Mouse (Mus musculus): ENCODE results near the gene Alcam. TPM values are rescaled to one million over a fixed set of nuclear protein-coding genes. Genes with fewer than 3 reads are reported as not detected.

Alcam gene
- polyA plus RNA-seq, 1 experiment from 2014 or later, result 52.5 TPM

DNA sequence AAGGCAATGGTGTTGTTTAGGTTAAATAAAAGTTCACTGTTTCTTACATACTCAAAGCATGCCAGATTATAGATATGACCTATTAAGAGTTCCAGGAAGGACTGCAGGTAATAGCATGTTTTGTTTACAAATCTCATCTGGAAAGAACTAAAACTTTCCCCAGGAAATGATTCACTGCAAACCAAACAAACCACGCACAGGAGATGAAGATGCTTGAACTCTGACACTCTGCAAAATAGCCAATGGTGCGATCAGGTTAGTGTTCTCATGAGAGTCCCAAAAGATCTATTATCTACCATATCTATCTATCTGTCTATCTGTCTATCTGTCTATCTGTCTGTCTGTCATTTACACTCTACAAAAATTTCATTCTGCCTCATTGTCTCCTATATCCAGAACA lies 124.5 kb downstream of the Alcam start:
- H3K9me3 ChIP-seq (ENCODE audit: control insufficient read depth, low read length), result no peaks in the 10 kb centered on the region
- WGBS, result 86% methylated on average over 2 of the region's 2 CpGs
- H3K27me3 ChIP-seq (ENCODE audit: control insufficient read depth, insufficient read depth, low read length), result no peaks in the 10 kb centered on the region
- H3K4me2 ChIP-seq (ENCODE audit: low read depth, low read length, severe bottlenecking), result no peak overlapping the region
- H3K36me3 ChIP-seq (ENCODE audit: control insufficient read depth, insufficient read depth, low read length), result no peaks in the 10 kb centered on the region
- DNase-seq (ENCODE audit: low spot score), result no peak
- no peak overlapping the region for H3K4me3 ChIP-seq (ENCODE audit: low read depth, low read length)
- no peak overlapping the region for H3K27ac ChIP-seq (ENCODE audit: low read depth, low read length)
- H3K4me1 ChIP-seq (replicated peaks; ENCODE audit: control insufficient read depth, insufficient read depth, low read length), result no peaks in the 10 kb centered on the region
- ATAC-seq (replicated peaks; ENCODE audit: low FRiP score), result no peak
- no peak overlapping the region for H3K9ac ChIP-seq (ENCODE audit: low read length)

DNA sequence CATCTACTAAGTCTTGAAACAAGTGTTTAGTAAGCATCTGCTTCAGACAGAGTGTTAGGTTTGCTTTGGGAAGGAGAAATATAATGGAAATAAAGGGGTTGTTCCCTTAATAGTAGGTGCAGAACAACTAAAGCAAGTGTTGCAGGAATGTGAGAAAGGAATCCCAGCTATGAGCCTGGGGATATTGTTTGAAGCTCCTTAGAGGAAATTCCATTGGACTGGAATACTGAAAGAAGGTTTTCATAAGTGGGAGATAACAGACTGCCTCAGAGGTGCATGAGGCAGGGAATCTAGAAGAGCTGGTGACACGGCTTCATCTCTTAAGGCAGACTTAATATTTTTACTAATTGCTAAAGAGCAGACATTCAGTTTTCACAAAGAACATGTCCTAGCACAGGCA lies 134.6 kb downstream of the Alcam start:
- no peaks in the 10 kb centered on the region for H3K9me3 ChIP-seq (ENCODE audit: control insufficient read depth, low read length)
- no peak overlapping the region for H3K4me2 ChIP-seq (ENCODE audit: low read depth, low read length, severe bottlenecking)
- DNase-seq (ENCODE audit: low spot score), result no peak
- no peaks in the 10 kb centered on the region for H3K27me3 ChIP-seq (ENCODE audit: control insufficient read depth, insufficient read depth, low read length)
- no peak overlapping the region for H3K4me3 ChIP-seq (ENCODE audit: low read depth, low read length)
- H3K36me3 ChIP-seq (ENCODE audit: control insufficient read depth, insufficient read depth, low read length), result no peaks in the 10 kb centered on the region
- WGBS, result 48% methylated on average over 1 of the region's 1 CpGs
- H3K4me1 ChIP-seq (replicated peaks; ENCODE audit: control insufficient read depth, insufficient read depth, low read length), result no peaks in the 10 kb centered on the region
- no peak overlapping the region for H3K9ac ChIP-seq (ENCODE audit: low read length)
- ATAC-seq (replicated peaks; ENCODE audit: low FRiP score), result no peak
- H3K27ac ChIP-seq (ENCODE audit: low read depth, low read length), result no peak overlapping the region

DNA sequence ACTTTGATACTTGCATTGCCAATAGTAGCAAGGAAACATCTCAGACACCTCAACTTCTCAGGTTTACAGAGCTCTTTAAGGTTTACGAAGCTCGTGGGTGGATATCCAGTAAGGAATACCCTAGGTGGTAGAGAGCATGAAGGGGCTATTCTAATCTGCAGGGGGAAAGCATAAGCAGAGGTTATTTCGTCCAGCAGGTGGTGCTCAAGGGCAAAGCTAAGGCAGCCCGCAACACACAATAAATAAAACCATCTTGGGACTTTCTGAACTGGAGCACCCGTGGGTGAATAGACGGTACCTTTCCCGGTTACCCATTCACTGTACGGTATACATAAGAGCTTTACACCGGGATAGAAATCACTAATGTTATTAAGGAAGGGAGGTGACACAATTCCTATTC lies 142.8 kb downstream of the Alcam start:
- Histone ChIP-seq H3K9me3 (ENCODE audit: control insufficient read depth, low read length) (no peaks in the 10 kb centered on the region), H3K4me1 (replicated peaks; ENCODE audit: control insufficient read depth, insufficient read depth, low read length) (no peaks in the 10 kb centered on the region), H3K4me3 (ENCODE audit: low read depth, low read length) (no peak overlapping the region), H3K27ac (ENCODE audit: low read depth, low read length) (no peak overlapping the region), H3K36me3 (ENCODE audit: control insufficient read depth, insufficient read depth, low read length) (no peaks in the 10 kb centered on the region), H3K9ac (ENCODE audit: low read length) (no peak overlapping the region), H3K27me3 (ENCODE audit: control insufficient read depth, insufficient read depth, low read length) (no peaks in the 10 kb centered on the region), H3K4me2 (ENCODE audit: low read depth, low read length, severe bottlenecking) (no peak overlapping the region)
- ATAC-seq (replicated peaks; ENCODE audit: low FRiP score), result peak; percentile 85
- 28% methylated on average over 9 of the region's 9 CpGs for WGBS
- peak; percentile 79 for DNase-seq (ENCODE audit: low spot score)

DNA sequence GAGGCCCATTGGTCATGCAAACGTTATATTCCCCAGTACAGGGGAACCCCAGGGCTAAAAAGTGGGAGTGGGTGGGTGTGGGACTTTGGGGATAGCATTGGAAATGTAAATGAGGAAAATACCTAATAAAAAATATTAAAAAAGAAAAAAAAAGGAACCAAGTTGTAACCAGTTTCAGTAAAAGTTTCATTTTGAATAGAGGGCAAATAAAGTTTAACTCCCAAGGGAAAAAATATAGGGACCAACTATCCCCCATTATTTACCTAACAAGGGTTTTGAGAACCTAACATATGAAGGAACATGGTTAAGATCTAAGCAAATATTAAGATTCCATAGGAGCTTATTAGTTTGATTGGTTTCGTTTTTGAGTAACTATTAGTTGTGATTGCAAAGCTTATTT lies 146.9 kb downstream of the Alcam start:
- ATAC-seq (replicated peaks; ENCODE audit: low FRiP score), result no peak
- no peaks in the 10 kb centered on the region for H3K27me3 ChIP-seq (ENCODE audit: control insufficient read depth, insufficient read depth, low read length)
- WGBS, result 72% methylated on average over 2 of the region's 2 CpGs

DNA sequence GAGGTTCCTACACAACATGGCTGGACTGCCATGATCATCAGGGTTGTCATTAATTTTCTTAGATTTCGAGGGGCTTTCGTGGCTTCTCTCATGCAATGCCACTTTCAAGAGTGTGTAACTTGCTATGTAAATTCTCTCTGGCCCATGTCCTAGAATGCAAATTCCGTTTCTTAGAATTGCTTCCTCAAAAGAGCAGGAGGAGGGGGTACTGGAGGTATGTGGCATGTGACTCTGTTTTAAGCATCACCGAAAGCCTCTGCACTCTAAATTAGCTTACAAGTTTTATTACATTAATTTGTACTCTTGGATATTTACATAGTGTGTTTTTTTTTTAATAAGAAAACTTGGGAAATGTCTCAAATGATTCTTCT lies 150.4 kb downstream of the Alcam start:
- H3K9me3 ChIP-seq (ENCODE audit: control insufficient read depth, low read length), result no peaks in the 10 kb centered on the region
- H3K4me2 ChIP-seq (ENCODE audit: low read depth, low read length, severe bottlenecking), result no peak overlapping the region
- no peaks in the 10 kb centered on the region for H3K4me1 ChIP-seq (replicated peaks; ENCODE audit: control insufficient read depth, insufficient read depth, low read length)
- no peaks in the 10 kb centered on the region for H3K27me3 ChIP-seq (ENCODE audit: control insufficient read depth, insufficient read depth, low read length)
- DNase-seq (ENCODE audit: low spot score) (no peak), ATAC-seq (replicated peaks; ENCODE audit: low FRiP score) (no peak)
- no peak overlapping the region for H3K27ac ChIP-seq (ENCODE audit: low read depth, low read length)
- 89% methylated on average over 4 of the region's 4 CpGs for WGBS
- no peaks in the 10 kb centered on the region for H3K36me3 ChIP-seq (ENCODE audit: control insufficient read depth, insufficient read depth, low read length)
- no peak overlapping the region for H3K4me3 ChIP-seq (ENCODE audit: low read depth, low read length)
- H3K9ac ChIP-seq (ENCODE audit: low read length), result no peak overlapping the region

More for the DNA sequence above, 146.9 kb downstream of the Alcam start:
- H3K4me1 ChIP-seq (replicated peaks; ENCODE audit: control insufficient read depth, insufficient read depth, low read length), result no peaks in the 10 kb centered on the region
- no peaks in the 10 kb centered on the region for H3K9me3 ChIP-seq (ENCODE audit: control insufficient read depth, low read length)
- H3K4me2 ChIP-seq (ENCODE audit: low read depth, low read length, severe bottlenecking), result no peak overlapping the region
- H3K36me3 ChIP-seq (ENCODE audit: control insufficient read depth, insufficient read depth, low read length), result no peaks in the 10 kb centered on the region
- no peak overlapping the region for H3K4me3 ChIP-seq (ENCODE audit: low read depth, low read length)
- no peak for DNase-seq (ENCODE audit: low spot score)
- H3K9ac ChIP-seq (ENCODE audit: low read length), result no peak overlapping the region
- H3K27ac ChIP-seq (ENCODE audit: low read depth, low read length), result no peak overlapping the region

DNA sequence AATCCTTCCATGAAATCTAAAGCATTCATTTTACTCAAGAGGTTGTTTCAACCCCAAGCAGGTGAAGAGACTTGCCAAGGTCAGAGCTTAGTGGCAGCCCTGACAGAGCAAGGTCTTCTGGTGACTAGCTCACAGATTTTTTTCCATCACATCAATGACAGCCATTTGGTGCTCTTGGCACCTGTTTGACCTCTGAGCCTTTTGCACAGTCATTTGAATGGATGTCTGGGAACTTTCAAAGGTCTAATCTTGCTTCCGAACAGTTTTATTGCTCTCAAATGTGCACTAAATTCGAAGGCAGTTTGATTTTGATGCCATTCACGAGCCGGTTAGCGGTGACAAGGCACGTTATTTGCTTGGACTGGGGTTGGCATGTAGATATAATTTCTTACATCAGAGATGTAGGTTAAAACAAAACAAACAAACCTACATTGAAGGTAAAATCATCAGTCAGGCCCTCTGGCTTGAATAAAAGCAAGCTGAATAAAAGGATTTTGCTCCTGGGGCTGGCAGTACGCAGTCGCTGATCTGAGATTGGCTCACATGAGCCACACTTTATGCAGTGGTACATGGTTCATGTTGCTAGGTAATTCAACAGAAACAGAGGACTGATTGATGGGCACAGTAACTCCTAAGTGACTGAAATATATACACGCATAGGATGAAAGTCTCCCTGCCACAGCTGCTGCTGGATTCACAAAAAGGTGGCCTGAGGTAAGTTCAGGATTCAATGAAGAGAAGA lies 150.9 kb downstream of the Alcam start:
- no peaks in the 10 kb centered on the region for H3K27me3 ChIP-seq (ENCODE audit: control insufficient read depth, insufficient read depth, low read length)
- WGBS, result 89% methylated on average over 9 of the region's 9 CpGs
- ATAC-seq (replicated peaks; ENCODE audit: low FRiP score) (no peak), DNase-seq (ENCODE audit: low spot score) (no peak)
- H3K9me3 ChIP-seq (ENCODE audit: control insufficient read depth, low read length), result no peaks in the 10 kb centered on the region
- H3K4me1 ChIP-seq (replicated peaks; ENCODE audit: control insufficient read depth, insufficient read depth, low read length), result no peaks in the 10 kb centered on the region
- H3K4me3 ChIP-seq (ENCODE audit: low read depth, low read length), result no peak overlapping the region
- no peak overlapping the region for H3K4me2 ChIP-seq (ENCODE audit: low read depth, low read length, severe bottlenecking)
- H3K27ac ChIP-seq (ENCODE audit: low read depth, low read length), result no peak overlapping the region
- H3K9ac ChIP-seq (ENCODE audit: low read length), result no peak overlapping the region
- no peaks in the 10 kb centered on the region for H3K36me3 ChIP-seq (ENCODE audit: control insufficient read depth, insufficient read depth, low read length)

DNA sequence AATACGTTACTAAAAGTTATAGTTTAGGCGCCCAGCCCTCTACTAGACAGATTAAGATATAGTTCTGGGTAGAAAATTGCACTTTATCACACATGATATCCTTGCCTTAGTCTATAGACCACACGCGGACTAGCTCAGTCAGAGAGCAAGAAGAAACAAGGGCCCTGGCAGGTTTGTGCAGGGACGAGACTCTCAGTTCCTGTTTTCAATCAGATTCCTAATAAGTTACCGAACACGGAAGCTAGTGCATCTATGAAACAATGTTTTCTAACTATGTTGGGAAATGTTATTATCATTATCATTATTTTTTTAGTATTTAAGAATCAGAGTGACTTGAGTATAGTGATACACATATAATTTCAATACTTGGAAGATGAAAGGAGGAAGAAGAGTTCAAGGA lies 152.1 kb downstream of the Alcam start:
- DNase-seq (ENCODE audit: low spot score), result no peak
- Histone ChIP-seq H3K4me3 (ENCODE audit: low read depth, low read length) (no peak overlapping the region), H3K27ac (ENCODE audit: low read depth, low read length) (no peak overlapping the region), H3K4me1 (replicated peaks; ENCODE audit: control insufficient read depth, insufficient read depth, low read length) (no peaks in the 10 kb centered on the region), H3K36me3 (ENCODE audit: control insufficient read depth, insufficient read depth, low read length) (no peaks in the 10 kb centered on the region), H3K9ac (ENCODE audit: low read length) (no peak overlapping the region), H3K4me2 (ENCODE audit: low read depth, low read length, severe bottlenecking) (no peak overlapping the region), H3K27me3 (ENCODE audit: control insufficient read depth, insufficient read depth, low read length) (no peaks in the 10 kb centered on the region), H3K9me3 (ENCODE audit: control insufficient read depth, low read length) (no peaks in the 10 kb centered on the region)
- ATAC-seq (replicated peaks; ENCODE audit: low FRiP score), result no peak
- 95% methylated on average over 7 of the region's 7 CpGs for WGBS

DNA sequence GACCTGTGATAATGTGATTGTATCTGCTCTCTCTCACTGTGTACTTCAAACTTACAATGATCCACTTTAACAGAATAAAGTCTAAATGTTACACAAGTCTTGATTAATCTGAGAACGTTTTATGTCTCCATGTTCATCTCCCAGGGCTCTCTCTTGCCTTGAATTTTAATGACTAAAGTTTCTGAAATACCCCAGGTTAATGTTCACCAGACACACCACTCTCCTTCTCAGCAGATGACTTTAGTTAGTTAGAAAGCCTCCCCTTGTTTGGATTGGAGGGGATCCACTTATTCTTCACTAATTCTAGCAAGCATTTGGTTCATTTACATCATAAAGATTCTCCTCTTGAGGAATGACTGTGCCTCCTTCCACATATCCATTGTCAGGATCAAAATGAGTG lies 157.5 kb downstream of the Alcam start:
- no peaks in the 10 kb centered on the region for H3K36me3 ChIP-seq (ENCODE audit: control insufficient read depth, insufficient read depth, low read length)
- H3K4me1 ChIP-seq (replicated peaks; ENCODE audit: control insufficient read depth, insufficient read depth, low read length), result no peaks in the 10 kb centered on the region
- H3K9ac ChIP-seq (ENCODE audit: low read length), result no peak overlapping the region
- WGBS, result 29% methylated on average over 1 of the region's 1 CpGs
- no peaks in the 10 kb centered on the region for H3K9me3 ChIP-seq (ENCODE audit: control insufficient read depth, low read length)
- H3K27me3 ChIP-seq (ENCODE audit: control insufficient read depth, insufficient read depth, low read length), result no peaks in the 10 kb centered on the region
- H3K4me2 ChIP-seq (ENCODE audit: low read depth, low read length, severe bottlenecking), result no peak overlapping the region
- H3K4me3 ChIP-seq (ENCODE audit: low read depth, low read length), result no peak overlapping the region
- no peak overlapping the region for H3K27ac ChIP-seq (ENCODE audit: low read depth, low read length)
- no peak for DNase-seq (ENCODE audit: low spot score)
- ATAC-seq (replicated peaks; ENCODE audit: low FRiP score), result no peak

DNA sequence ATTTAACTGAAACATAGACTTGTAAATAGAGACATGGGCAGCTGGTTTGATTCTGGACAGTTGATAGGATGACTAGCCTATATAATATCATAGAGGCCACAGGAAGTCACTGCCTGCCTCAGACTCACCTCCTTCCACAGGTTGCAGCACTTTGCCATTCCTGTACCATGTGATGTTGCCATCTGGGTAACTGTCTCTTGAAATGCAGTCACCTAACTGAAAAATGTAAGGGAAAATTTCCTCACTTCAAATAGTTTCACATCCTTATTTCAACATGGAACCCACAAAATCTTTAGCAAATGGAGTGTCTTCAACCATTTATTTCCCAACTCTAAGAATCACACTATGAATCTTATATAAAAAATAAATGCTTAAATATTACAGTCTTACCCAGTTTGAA lies 158.3 kb downstream of the Alcam start:
- Histone ChIP-seq H3K4me2 (ENCODE audit: low read depth, low read length, severe bottlenecking) (no peak overlapping the region), H3K9ac (ENCODE audit: low read length) (no peak overlapping the region), H3K27ac (ENCODE audit: low read depth, low read length) (no peak overlapping the region), H3K4me1 (replicated peaks; ENCODE audit: control insufficient read depth, insufficient read depth, low read length) (no peaks in the 10 kb centered on the region), H3K4me3 (ENCODE audit: low read depth, low read length) (no peak overlapping the region), H3K27me3 (ENCODE audit: control insufficient read depth, insufficient read depth, low read length) (no peaks in the 10 kb centered on the region), H3K36me3 (ENCODE audit: control insufficient read depth, insufficient read depth, low read length) (no peaks in the 10 kb centered on the region), H3K9me3 (ENCODE audit: control insufficient read depth, low read length) (no peaks in the 10 kb centered on the region)
- ATAC-seq (replicated peaks; ENCODE audit: low FRiP score) (no peak), DNase-seq (ENCODE audit: low spot score) (no peak)
